Mouse (Mus musculus) mouse embryonic stem cell (cell line): ENCODE measurements around the gene Tada3.

Source experiments
- in situ Hi-C, 2 experiments: fragments of 300-500 bp; cut with MboI; formaldehyde crosslinking; loops; 1 replicate in 1 of 2; 3 replicates in 1 of 2; pipeline ENCODE4 v1.14.3; 2019 to 2020; ENCODE audit warnings: low sequenced_read_pairs in 2 of 2, low pct_unique_long_range_greater_than_20kb in 1 of 2, mixed read lengths in 1 of 2; ENCODE audit not compliant: unreplicated experiment in 1 of 2

Tada3 gene

DNA sequence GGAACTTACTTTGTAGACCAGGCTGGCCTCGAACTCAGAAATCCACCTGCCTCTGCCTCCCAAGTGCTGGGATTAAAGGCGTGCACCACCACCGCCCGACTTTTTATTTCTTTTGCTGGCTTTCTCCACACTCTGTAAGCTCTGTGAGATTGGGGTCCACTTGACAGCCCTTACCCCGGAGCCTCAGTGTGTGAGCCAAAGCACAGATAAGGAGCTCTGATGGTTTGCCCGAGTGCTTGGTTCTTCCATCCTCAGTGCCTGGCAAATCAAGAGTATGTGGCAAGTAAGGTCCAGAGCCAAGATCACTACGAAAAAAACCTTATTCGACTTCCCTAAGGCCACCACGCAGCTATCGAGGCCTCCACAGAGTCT, 14.3 kb upstream of the Tada3 start:
- in situ Hi-C loops = no loop called here

DNA sequence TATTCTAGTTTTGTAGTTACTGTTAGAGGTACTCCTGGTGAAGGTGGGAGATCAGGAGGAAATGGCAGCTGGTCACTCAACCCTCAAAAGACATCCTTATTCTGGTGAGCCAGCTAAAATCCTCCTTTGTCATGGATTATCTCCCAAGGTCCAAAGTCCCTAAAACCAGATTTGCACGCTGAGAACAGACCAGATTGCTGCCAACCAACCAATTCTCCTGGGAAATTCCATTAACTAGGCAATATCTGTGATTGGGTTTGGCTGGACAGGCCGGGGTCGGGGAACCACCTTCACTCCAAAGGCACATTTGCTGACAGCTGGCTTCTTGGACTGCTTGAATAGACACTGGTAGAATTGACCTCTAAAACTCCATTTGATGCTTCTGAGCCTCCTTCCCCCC, 13.0 kb upstream of the Tada3 start:
- in situ Hi-C loops = no loop called here

DNA sequence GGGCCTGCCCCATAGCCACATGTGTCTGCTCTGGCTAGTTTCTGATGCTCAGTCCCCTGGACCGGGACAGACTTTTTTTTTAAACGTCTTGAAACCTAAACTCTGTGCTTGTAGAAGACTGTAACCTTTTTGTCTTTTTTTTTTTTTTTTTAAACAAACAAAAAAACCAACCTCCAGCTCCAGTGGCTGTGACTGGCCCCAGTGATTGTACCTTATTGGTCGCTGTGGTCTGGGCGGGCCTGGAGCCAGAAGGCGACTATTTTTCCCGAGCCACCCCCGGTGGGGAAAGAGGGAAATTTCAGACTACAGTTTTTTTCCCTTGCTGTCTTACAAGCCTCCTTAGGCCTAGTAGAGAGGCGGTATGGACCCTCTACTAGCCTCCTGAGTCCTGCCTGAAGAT, 11.3 kb upstream of the Tada3 start, which contains the start of gene Ttll3:
Gene Ttll3, plus strand, starts transcription at position 301 of the 400 bp plus-strand sequence.
- in situ Hi-C loops = no loop called here

DNA sequence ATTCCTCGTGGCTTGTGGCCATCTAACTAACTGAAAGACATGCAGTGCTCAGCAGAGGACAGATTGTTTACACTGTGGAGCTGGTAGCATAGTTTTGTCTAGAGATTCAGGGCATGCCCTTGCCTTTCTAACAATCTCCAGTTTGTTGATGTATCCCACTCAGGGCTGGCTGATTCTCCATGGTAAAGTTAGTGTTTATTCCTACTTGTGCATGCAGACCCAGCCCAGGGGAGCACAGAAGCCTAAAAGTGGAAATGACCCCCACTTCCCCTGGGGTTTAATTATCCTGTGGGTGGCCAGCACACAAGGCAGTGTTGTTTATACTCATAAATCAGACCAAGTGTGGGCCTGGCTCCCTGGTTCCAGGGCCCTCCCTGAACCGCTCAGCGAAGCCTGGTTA, 8.3 kb upstream of the Tada3 start:
- in situ Hi-C loops = no loop called here

DNA sequence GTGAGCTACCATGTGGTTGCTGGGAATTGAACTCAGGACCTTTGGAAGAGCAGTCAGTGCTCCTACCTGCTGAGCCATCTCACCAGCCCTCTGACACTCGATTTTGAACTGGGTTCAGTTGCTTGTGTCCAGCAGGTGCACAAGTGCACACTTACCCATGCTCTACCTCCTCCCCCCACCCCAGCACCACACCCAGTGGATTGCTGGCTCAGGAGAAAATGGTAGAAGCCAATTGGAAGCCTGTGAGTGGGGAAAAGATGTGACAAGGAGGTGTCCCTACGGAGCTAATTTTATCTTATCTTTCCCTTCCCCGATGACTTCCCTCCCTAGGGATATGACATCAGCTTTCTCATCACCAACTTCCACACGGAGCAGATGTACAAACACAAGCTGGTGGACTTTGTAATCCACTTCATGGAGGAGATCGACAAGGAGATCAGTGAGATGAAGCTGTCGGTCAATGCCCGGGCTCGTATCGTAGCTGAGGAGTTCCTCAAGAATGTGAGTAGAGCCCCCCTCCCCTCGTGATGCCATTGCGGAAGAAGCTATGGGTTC, 7.6 kb upstream of the Tada3 start:
- in situ Hi-C loops = no loop called here

DNA sequence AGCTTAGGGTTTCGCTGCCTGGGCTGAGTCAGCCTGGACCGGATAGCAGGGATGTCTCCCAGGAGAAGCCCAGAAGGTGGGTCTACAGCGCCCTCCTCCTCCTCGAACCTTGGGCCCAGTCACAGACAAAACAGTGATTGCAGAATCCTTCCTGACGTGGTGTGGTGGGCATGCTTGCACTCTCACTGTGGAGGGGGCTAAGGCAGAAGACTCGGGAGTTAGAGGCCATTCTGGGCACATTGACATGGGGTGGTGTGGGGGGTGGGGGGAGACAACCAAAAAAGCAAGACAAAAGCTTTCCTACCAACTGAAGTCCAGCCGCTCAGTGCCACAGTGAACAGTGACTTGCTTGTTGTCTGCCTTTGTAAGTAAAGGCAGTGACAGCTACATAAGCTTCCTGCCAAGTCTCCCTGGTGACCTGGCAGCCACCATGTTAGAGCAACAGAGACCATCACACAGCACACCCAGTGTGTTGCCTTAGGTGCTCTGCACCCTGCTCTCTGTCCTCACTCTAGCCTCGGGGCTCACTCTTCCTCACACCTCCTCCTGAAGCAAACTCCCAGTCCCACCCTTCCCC, 6.8 kb upstream of the Tada3 start:
- in situ Hi-C loops = no loop called here

DNA sequence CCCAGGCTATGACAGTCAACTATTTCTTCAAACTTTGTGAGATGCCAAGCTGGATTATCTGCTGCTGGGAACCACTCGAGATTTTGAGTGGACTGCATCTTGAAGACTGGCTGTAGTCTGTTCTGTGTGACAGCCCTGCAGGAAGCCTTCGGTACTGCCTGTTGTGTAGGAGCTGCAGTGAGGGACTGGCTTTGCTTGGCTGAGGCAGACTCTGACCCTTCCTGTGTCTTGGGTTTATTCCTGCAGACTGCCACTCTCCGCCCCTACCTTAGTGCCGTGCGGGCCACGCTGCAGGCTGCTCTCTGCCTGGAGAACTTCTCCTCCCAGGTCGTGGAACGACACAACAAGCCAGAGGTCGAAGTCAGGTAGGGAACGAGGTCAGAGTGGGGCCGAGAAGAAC, 2.8 kb upstream of the Tada3 start:
- in situ Hi-C loops = no loop called here

DNA sequence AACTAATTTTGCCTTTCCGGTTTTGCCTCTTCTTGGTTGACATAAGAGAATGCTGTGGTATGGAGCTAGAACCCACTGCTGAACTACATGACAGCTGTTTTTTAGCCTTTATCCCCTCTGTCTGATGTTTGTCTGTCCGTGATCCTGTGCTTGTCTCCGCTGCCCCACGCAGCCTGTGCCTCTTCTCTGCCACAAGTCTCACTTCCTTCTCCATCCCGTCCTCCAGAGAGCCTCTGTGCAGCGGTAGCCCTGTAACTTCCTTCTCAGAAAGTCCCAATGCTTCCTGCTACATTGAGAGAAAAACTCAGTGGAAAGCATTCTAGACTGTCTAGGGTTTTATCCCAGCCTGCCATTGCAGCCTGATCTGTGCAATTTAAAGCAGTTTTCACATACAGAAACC, 1.6 kb upstream of the Tada3 start:
- in situ Hi-C loops = no loop called here

DNA sequence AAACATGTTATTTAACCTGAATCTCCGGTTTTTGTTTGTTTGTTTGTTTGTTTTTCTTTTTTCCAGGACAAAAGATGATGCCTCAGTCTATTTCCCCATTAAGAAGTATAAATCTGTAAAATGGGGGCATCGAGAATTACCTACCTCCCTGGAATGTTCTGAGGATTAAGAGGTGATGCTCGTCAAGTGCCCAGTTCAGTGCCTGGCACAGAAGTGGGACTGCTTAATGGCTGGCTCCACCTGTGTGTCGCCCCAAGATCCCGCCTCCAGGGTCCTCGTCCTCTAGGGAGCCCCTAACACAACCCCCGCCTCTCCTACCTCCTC, 549 bp downstream of the Tada3 start:
- in situ Hi-C loops = no loop called here

DNA sequence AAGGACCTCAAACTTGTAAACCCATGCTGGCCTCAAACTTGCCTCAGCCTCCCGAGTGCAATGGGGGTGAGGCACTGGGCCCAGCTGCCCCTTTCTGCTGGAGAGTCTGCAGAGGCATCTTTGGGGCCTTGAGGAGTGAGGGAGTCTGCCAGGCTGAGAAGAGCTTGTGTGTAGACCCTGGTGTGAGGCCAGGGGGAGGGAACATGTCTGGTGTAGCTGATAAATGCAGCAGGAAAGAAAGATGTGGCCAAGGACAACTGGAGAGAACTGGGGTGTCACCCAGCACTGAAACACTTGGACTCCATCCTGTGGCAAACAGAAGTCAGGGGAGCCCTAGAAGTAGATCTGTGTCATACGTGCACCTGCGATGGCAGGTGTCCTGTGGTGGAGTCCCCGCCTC, 4.2 kb downstream of the Tada3 start:
- in situ Hi-C loops = no loop called here

DNA sequence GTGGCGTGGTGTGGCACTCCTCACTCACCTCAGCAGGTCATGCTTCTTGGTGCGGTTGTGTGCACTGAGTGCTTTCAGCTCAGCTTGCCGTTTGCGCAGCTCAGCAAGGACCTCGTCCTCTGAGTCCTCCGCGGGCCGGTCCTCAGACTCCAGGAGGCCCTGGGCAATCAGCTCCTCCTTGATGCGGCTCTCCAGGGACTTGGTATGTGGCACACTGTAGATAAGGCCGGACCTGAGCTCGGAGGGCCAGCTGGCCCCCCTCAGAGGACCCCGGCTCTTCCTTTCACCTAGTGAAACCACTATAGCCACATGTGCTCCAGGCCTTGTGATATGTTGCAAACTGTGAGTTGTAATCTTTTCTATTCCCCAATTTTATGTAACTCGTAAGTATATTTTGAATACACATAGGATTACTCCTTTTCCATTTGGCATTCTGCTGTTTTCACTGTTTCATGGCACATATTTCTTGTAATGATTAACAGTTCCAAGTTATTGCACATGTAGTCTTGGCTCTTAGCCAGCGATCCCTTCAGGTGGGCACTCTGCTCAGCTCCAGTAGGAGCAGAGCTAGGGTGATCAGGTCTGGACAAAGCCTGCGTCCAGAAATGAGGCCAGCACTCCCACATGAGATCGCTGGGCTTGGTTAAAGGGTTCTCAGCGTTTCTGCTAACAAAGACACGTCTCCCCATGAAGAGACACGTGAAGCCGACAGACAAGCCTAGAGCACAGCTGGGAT, 7.3 kb downstream of the Tada3 start:
- in situ Hi-C loops = no loop called here

DNA sequence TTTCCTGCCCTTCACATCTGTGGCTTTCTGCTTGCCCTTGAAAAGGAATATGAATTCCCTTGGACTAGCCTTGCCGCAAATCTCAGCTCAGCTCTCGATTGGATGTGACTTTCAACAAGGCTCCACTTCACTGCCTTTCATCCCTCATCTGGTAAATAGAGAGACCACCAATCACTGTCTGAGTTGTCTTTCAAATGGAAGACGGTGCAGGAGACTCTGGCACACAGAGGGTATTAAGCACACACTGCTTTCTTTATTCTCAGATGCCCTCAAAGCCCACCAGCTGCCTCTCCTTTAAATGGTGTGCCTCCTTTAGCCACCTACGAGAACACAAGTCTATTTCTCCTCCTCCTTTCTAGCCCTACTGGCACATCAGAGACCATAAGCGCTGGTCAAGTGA, 9.1 kb downstream of the Tada3 start:
- in situ Hi-C loops = no loop called here

DNA sequence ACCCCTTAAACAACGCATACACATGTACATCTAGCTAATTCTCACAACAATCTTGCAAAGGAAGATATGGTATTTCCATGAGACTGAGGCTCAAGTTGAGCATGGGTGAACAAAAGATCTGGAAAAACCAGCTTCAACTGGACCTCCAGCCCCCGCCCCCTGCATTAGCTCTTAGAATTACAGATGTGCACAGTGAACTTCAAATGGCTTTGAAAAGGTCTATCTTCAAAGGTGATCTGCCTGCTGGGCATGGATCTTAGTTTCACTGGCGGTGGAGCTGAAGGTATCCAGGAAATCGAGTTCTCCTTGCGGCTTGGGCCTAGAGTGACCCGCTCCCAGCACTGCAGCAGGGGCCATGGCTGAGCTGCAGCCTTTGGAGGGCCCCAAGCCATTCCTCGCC, 9.6 kb downstream of the Tada3 start:
- in situ Hi-C loops = no loop called here

DNA sequence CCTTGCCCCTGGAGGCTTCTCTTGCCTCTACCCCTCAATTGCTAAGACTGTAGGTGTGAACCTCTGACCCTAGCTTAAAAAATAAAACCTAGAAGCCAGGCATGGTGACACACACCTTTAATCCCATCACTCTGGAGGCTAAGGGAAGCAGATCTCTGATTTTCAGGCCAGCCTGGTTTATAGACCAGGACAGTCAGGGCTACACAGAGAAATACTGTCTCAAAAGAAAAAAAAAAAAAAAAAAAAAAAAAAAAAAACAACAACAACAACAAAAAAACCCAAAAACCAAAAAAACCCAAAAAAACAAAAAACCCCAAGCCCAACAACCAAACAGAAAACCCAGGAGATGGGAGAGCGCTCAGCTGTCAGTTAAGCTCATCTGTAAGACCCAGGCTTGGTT, 10.1 kb downstream of the Tada3 start:
- in situ Hi-C loops = no loop called here

DNA sequence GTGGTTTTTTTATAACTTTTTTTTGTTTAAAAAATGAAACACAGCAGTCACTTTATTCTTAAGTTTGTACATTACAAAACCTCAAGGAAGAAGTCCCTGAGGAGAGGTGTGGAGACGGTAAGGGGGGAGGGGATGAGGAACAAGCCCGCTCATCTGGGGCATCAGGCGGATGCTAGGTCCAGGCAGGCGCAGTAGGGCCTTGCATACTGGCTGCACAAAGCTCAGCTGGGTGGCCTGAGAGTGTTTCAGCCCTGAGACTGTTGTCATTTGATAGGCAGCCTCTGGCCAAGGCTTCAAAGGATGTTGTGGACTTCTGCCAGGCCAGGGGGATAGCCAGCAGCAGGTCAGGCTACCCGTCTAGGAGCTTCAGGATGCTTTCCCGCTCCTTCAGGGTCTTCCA, 11.0 kb downstream of the Tada3 start:
- in situ Hi-C loops = no loop called here

DNA sequence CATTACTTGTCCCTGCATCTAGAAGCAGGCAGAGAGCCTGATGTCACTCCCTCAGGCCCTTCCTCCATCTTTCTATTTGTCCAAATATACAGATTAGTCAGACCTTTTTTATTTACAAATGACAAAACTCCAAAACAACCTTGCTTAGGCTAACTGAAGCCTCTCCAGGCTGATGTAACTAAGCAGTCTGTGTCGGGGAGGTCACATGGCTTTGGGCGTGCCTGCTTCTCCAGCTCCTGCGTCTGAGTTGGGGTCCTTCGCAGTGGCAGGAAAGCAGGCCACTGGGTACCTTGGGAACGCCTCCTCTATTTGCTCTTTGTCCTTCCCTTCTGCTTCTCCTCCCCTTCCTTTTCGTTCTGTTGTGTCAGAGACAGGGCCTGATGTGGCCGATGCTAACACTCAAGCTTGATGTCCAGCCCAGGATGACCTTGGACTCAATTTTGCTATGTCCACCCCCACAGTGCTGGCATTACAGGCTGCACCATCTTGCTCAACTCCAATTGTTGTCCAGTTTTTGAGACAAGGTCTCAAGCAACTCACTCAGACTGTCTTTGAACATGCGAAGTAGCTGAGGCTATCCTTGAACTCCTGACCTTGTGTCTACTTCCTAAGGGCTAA, 13.1 kb downstream of the Tada3 start:
- in situ Hi-C loops = no loop called here

DNA sequence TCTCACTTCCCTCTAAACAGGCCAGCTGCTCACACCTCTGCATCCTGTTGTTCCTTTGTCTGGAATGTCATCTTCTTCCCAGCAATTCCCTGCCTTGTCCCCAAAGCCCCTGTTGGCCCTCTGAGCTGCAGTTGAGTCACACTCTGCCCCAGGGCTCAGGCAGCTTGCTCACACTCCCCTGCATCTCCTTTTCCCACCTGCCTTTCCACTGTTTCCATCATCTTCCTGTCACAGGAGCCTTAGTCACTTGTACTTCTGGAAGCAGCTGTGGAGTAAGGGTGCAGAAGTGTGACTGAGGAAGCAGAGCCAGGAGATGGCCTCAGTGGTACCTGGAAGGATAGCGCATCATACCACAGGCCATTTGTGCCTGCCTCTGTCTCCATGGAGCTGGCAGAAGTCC, 15.4 kb downstream of the Tada3 start:
- in situ Hi-C loops = no loop called here

DNA sequence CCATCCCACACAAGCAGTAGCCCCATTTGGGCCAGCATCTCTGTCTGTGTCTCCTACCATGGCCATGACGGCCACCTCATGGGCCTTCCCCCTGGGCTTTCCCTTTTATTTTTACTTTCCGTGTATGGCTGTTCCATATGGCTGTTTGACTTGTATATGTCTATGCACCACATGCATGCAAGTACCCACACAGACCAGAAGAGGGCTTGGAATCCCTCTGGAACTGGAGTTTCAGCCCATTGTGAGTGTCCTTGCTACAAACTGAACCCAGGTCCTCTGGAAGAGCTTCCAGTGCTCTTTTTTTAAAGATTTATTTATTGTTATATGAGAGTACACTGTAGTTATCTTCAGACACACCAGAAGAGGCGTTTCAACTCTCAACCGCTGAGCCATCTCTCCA, 16.2 kb downstream of the Tada3 start:
- in situ Hi-C loops = no loop called here

DNA sequence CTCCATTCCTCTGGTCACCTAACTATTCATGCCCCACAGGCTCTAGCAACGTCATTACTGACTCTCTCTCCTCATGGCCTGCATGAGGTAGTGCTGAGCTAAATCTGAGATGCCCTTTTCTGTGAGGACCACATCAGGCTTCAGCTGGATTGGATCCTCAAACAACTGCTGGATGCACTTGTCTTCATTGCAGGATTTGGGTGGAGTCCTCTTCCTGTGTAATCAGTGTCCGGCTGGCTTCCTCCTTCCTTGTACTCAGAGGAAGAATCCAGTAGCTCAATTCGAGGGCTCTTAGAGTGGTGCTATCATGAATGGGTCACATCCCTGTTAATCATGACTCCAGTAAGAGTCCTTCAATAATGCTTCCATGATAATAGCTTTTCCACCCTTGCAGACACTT, 24.0 kb downstream of the Tada3 start:
- in situ Hi-C loops = no loop called here

DNA sequence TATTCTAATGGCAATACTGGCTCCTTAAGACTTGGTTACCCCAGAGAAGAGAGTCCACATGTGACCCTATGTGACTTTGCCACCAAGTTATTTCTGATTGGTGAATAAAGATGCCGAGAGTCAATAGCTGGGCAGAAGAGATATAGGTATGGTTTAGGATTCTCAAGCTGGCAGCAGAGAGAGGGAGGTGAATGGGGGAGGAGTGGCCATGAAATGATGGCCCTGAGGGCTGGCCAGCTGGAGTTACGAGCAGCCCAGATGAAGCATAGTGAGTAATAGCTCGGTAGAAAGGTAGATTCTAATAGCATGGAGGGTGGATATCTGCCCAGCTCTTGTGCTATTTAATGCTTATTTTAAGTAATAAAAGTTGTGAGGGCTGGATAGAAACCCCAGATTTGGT, 24.9 kb downstream of the Tada3 start:
- in situ Hi-C loops = no loop called here
